Mouse (Mus musculus) forebrain, embryonic 16.5 days (tissue): ENCODE measurements around the gene P4hb. TPM values are rescaled to one million over a fixed set of nuclear protein-coding genes. Genes with fewer than 3 reads are reported as not detected.

Experiments used
- ATAC-seq: fragments of 200-750 bp; cut with Nextera tagmentation; 2 replicates; pipeline ENCODE4 v1.8.0; 2017; ENCODE audit warnings: mild to moderate bottlenecking, moderate library complexity
- H3K27ac ChIP-seq: fragments of 300-500 bp; sonication (generic); 2 replicates; pipeline ENCODE4 v1.5.1; 2014; ENCODE audit warnings: low read length, control low read depth
- H3K27me3 ChIP-seq: fragments of 300-500 bp; sonication (generic); replicated peaks from 2 replicates; pipeline ENCODE4 v1.6.1; 2014; ENCODE audit warnings: low read length; ENCODE audit not compliant: control insufficient read depth, insufficient read depth
- H3K36me3 ChIP-seq: fragments of 300-500 bp; sonication (generic); 2 replicates; pipeline ENCODE4 v1.6.1; 2014; ENCODE audit not compliant: control insufficient read depth, insufficient read depth
- H3K4me1 ChIP-seq: fragments of 300-500 bp; sonication (generic); replicated peaks from 2 replicates; pipeline ENCODE4 v1.6.1; 2014; ENCODE audit warnings: low read length; ENCODE audit not compliant: control insufficient read depth, insufficient read depth
- H3K4me2 ChIP-seq: fragments of 300-500 bp; sonication (generic); 2 replicates; pipeline ENCODE4 v1.6.1; 2014; ENCODE audit warnings: mild to moderate bottlenecking, low read length, control low read depth
- H3K4me3 ChIP-seq: fragments of 300-500 bp; sonication (generic); replicated peaks from 2 replicates; pipeline ENCODE4 v1.5.1; 2014; ENCODE audit warnings: mild to moderate bottlenecking, low read length, control low read depth
- H3K9ac ChIP-seq: fragments of 300-500 bp; sonication (generic); replicated peaks from 2 replicates; pipeline ENCODE4 v1.6.1; 2014; ENCODE audit warnings: low read depth, low read length, control low read depth
- H3K9me3 ChIP-seq: fragments of 300-500 bp; sonication (generic); 2 replicates; pipeline ENCODE4 v1.6.1; 2016; ENCODE audit warnings: low read length; ENCODE audit not compliant: control insufficient read depth
- WGBS: fragments of 180-500 bp; shearing (Covaris S2); extraction: QIAGEN DNeasy Blood & Tissue Kit; methylation state at CpG from one replicate; pipeline ENCODE4 v1.1.7; 2014; 5-methylcytosine and 5-hydroxymethylcytosine counted together
- polyA plus RNA-seq: library from polyadenylated mRNA; unstranded; fragments of >200 nt; fragmentation: Nextera tagmentation; extraction: Ambion mirVana; gene quantifications from 2 replicates; pipeline ENCODE4 v1.2.1, GENCODE M21; 2015

Gene P4hb
- polyA plus RNA-seq, 1 experiment from 2014 or later = 238 TPM

- H3K27ac ChIP-seq = peak within 1 kb of the TSS; percentile 88
- peak within 1 kb of the TSS; percentile 98 for H3K4me2 ChIP-seq
- peak within 1 kb of the TSS; percentile 85 for H3K9ac ChIP-seq
- no peaks in the 10 kb centered on the region for H3K9me3 ChIP-seq
- H3K27me3 ChIP-seq = no peaks in the 10 kb centered on the region
- H3K4me3 ChIP-seq = peak within 1 kb of the TSS; percentile 89
- WGBS = 4% methylated on average over 64 of the region's 75 CpGs
- ATAC-seq = peak; percentile 70
- peaks cover 24% of the 10 kb centered on the region; the same call in 1 of the 2 replicates for H3K36me3 ChIP-seq
- H3K4me1 ChIP-seq = peaks cover 18% of the 10 kb centered on the region
These were observed 8.6 kb upstream of the P4hb start, which contains the start of gene Arhgdia for GRCm38 (mm10) chr11:120581490-120582267. Arhgdia (minus strand) TSS chr11:120581624.

- peak overlapping the region; percentile 98 for H3K4me2 ChIP-seq
- H3K36me3 ChIP-seq = peaks cover 22% of the 10 kb centered on the region; the same call in 1 of the 2 replicates
- H3K9ac ChIP-seq = peak overlapping the region; percentile 85
- peak; percentile 41 for ATAC-seq
- under 1% methylated on average over 42 of the region's 44 CpGs for WGBS
- H3K27me3 ChIP-seq = no peaks in the 10 kb centered on the region
- H3K27ac ChIP-seq = peak overlapping the region; percentile 88
- H3K9me3 ChIP-seq = no peaks in the 10 kb centered on the region
- peak overlapping the region; percentile 89 for H3K4me3 ChIP-seq
- peaks cover 18% of the 10 kb centered on the region for H3K4me1 ChIP-seq
These were observed 7.8 kb upstream of the P4hb start for GRCm38 (mm10) chr11:120580871-120581331.

- H3K4me3 ChIP-seq = peak overlapping the region; percentile 89
- 63% methylated on average over 7 of the region's 7 CpGs for WGBS
- no peak for ATAC-seq
- peaks cover 18% of the 10 kb centered on the region for H3K4me1 ChIP-seq
- peaks cover 18% of the 10 kb centered on the region; the same call in 1 of the 2 replicates for H3K36me3 ChIP-seq
- H3K9ac ChIP-seq = peak overlapping the region; percentile 85
- H3K27me3 ChIP-seq = no peaks in the 10 kb centered on the region
- peak overlapping the region; percentile 98 for H3K4me2 ChIP-seq
- no peaks in the 10 kb centered on the region for H3K9me3 ChIP-seq
- H3K27ac ChIP-seq = peak overlapping the region; percentile 88
These were observed 7.1 kb upstream of the P4hb start for GRCm38 (mm10) chr11:120580190-120580589.

GRCm38 (mm10) chr11:120579316-120580107, 6.5 kb upstream of the P4hb start:
- peak overlapping the region; percentile 89 for H3K4me3 ChIP-seq
- no peaks in the 10 kb centered on the region for H3K27me3 ChIP-seq
- peak overlapping the region; percentile 85 for H3K9ac ChIP-seq
- H3K4me1 ChIP-seq = peaks cover 18% of the 10 kb centered on the region
- H3K9me3 ChIP-seq = no peaks in the 10 kb centered on the region
- peaks cover 15% of the 10 kb centered on the region; the same call in 1 of the 2 replicates for H3K36me3 ChIP-seq
- H3K27ac ChIP-seq = peak overlapping the region; percentile 88
- 63% methylated on average over 15 of the region's 15 CpGs for WGBS
- peak overlapping the region; percentile 98 for H3K4me2 ChIP-seq
- ATAC-seq = no peak

GRCm38 (mm10) chr11:120578694-120579243, 5.7 kb upstream of the P4hb start:
- Histone ChIP-seq H3K27me3 (no peaks in the 10 kb centered on the region), H3K9ac (no peak overlapping the region), H3K9me3 (no peaks in the 10 kb centered on the region), H3K4me1 (peaks cover 26% of the 10 kb centered on the region), H3K27ac (no peak overlapping the region), H3K4me3 (no peak overlapping the region), H3K4me2 (no peak overlapping the region), H3K36me3 (peaks cover 15% of the 10 kb centered on the region; the same call in 1 of the 2 replicates)
- no peak for ATAC-seq
- 88% methylated on average over 11 of the region's 11 CpGs for WGBS

GRCm38 (mm10) chr11:120578024-120578693, 5.1 kb upstream of the P4hb start:
- Histone ChIP-seq H3K27ac (no peak overlapping the region), H3K4me2 (no peak overlapping the region), H3K9ac (no peak overlapping the region), H3K4me1 (peaks cover 26% of the 10 kb centered on the region), H3K4me3 (no peak overlapping the region), H3K27me3 (no peaks in the 10 kb centered on the region), H3K9me3 (no peaks in the 10 kb centered on the region), H3K36me3 (peaks cover 15% of the 10 kb centered on the region; the same call in 1 of the 2 replicates)
- 87% methylated on average over 10 of the region's 10 CpGs for WGBS
- ATAC-seq = no peak

- no peak overlapping the region for H3K4me2 ChIP-seq
- no peak overlapping the region for H3K4me3 ChIP-seq
- ATAC-seq = no peak
- H3K9me3 ChIP-seq = no peaks in the 10 kb centered on the region
- no peak overlapping the region for H3K27ac ChIP-seq
- H3K36me3 ChIP-seq = peaks cover 15% of the 10 kb centered on the region; the same call in 1 of the 2 replicates
- H3K4me1 ChIP-seq = peaks cover 26% of the 10 kb centered on the region
- 82% methylated on average over 7 of the region's 7 CpGs for WGBS
- no peak overlapping the region for H3K9ac ChIP-seq
- H3K27me3 ChIP-seq = no peaks in the 10 kb centered on the region
These were observed 4.4 kb upstream of the P4hb start for GRCm38 (mm10) chr11:120577211-120578023.

GRCm38 (mm10) chr11:120576365-120576981, 3.4 kb upstream of the P4hb start:
- ATAC-seq = no peak
- H3K27ac ChIP-seq = no peak overlapping the region
- H3K27me3 ChIP-seq = no peaks in the 10 kb centered on the region
- H3K36me3 ChIP-seq = peaks cover 15% of the 10 kb centered on the region; the same call in 1 of the 2 replicates
- H3K4me1 ChIP-seq = peaks cover 26% of the 10 kb centered on the region
- H3K9me3 ChIP-seq = no peaks in the 10 kb centered on the region
- no peak overlapping the region for H3K4me3 ChIP-seq
- no peak overlapping the region for H3K9ac ChIP-seq
- WGBS = 89% methylated on average over 3 of the region's 3 CpGs
- no peak overlapping the region for H3K4me2 ChIP-seq
